ENCODE assay signal across 9 mouse cellular contexts in genomic region chr19:4425610-4426366, GRCm38 (mm10). TPM values are rescaled to one million over a fixed set of nuclear protein-coding genes. Genes with fewer than 3 reads are reported as not detected.
DNase-seq lines count a peak whose midpoint lies in the region; TF ChIP-seq lines count a peak whose summit lies in the region.
"Had no signal": no experiment of that assay in that cellular context is flagged by ENCODE, and none has a peak within 500 bp of the region (broad histone marks: within the 10 kb centered on the region; RNA-seq: fewer than 3 reads in every experiment).

No protein-coding gene starts in this region.

- no peak overlapping the region for H3K4me3 ChIP-seq in left cerebral cortex, adult 2 months
- no peak overlapping the region for H3K4me3 ChIP-seq in bone marrow macrophage, adult 2 months (ENCODE audit: insufficient read depth, low read length)
- H3K4me3 ChIP-seq: neural tube, embryonic 13.5 days had no signal

- intact Hi-C loops in left cerebral cortex, adult 2 months (cut with DNase I), result no loop called here

- TF ChIP-seq POLR2A in bone marrow macrophage, adult 2 months (IDR thresholded peaks at IDR 0.05; ENCODE audit: borderline replicate concordance, low read depth, low read length), result no peak

- H3K27ac ChIP-seq in left cerebral cortex, adult 2 months, result no peak overlapping the region
- H3K27ac ChIP-seq in bone marrow macrophage, adult 2 months (ENCODE audit: insufficient read depth, low read depth, low read length), result no peak overlapping the region
- H3K27ac ChIP-seq: neural tube, embryonic 13.5 days had no signal

- H3K27me3 ChIP-seq in splenic B cell, adult 2 months (ENCODE audit: control insufficient read depth, insufficient read depth, low read length, poor library complexity, severe bottlenecking), result no peaks in the 10 kb centered on the region
- H3K27me3 ChIP-seq: neural tube, embryonic 13.5 days had no signal

- peak; percentile 66 for DNase-seq in adrenal gland, postnatal 14 days
- DNase-seq in adrenal gland, adult 8-10 months, result no peak
- no peak for DNase-seq in left cerebral cortex, adult 2 months (ENCODE audit: extremely low spot score in 1 of 2, low spot score in 2 of 2)
- no peak for DNase-seq in left cerebral cortex, adult 11 months (ENCODE audit: low spot score)
- peak; percentile 67 for DNase-seq in kidney, postnatal 14 days
- DNase-seq in splenic B cell, adult 2 months (ENCODE audit: low read depth, low spot score), result peak; percentile 61
- DNase-seq in layer of hippocampus, adult 18-20 months (ENCODE audit: low spot score in 2 of 2), result no peak

- TF ChIP-seq CTCF in left cerebral cortex, adult 2 months (IDR thresholded peaks at IDR 0.05), result peak; percentile 61
- peak; percentile 72 for TF ChIP-seq CTCF in bone marrow macrophage, adult 2 months (IDR thresholded peaks at IDR 0.05; ENCODE audit: low read depth, low read length)

- H3K4me1 ChIP-seq in bone marrow macrophage, adult 2 months (ENCODE audit: control insufficient read depth, insufficient read depth, low read length), result peaks cover 24% of the 10 kb centered on the region
- H3K4me1 ChIP-seq: neural tube, embryonic 13.5 days had no signal

- no peaks in the 10 kb centered on the region for H3K36me3 ChIP-seq in splenic B cell, adult 2 months (ENCODE audit: control insufficient read depth, insufficient read depth, low read length, poor library complexity, severe bottlenecking)
- H3K36me3 ChIP-seq: neural tube, embryonic 13.5 days had no signal

RNA-seq across cellular contexts. Expression of gene Rhod, which starts 13.4 kb away (rescaled TPM):
- total RNA-seq in adrenal gland, postnatal 14 days (2021), result 14.1 and 17.3 TPM in 2 replicates
- total RNA-seq in adrenal gland, adult 8-10 months (2022), result 10 to 100 TPM; 29.8 to 48.0 (median 39.3) TPM
- 1 to 10 TPM in 1 of 2 experiments, under 1 TPM in 1; 0.75 to 1.2 TPM for total RNA-seq in left cerebral cortex, adult 2 months (2021)
- polyA plus RNA-seq in bone marrow macrophage, adult 2 months (2012; ENCODE audit: insufficient read depth, insufficient read length, missing spikeins), result 1.1 and 1.4 TPM in 2 replicates
- 1 to 10 TPM; 1.0 to 1.2 TPM for total RNA-seq in layer of hippocampus, adult 18-20 months (2021)

RNA-seq across cellular contexts. Expression of gene Kdm2a, which starts 27.7 kb away (rescaled TPM):
- 96.2 and 111 TPM in 2 replicates for total RNA-seq in adrenal gland, postnatal 14 days (2021)
- 100 to 1,000 TPM in 3 of 4 experiments, 10 to 100 TPM in 1; 88.6 to 150 (median 124) TPM for total RNA-seq in adrenal gland, adult 8-10 months (2022)
- 10 to 100 TPM; 73.2 to 92.3 TPM for total RNA-seq in left cerebral cortex, adult 2 months (2021)
- polyA plus RNA-seq in bone marrow macrophage, adult 2 months (2012; ENCODE audit: insufficient read depth, insufficient read length, missing spikeins), result 81.5 and 84.4 TPM in 2 replicates
- total RNA-seq in layer of hippocampus, adult 18-20 months (2021), result 10 to 100 TPM; 74.2 to 88.4 TPM

RNA-seq across cellular contexts. Expression of gene Syt12, which starts 51.5 kb away (rescaled TPM):
- total RNA-seq in adrenal gland, postnatal 14 days (2021), result 35.0 and 41.1 TPM in 2 replicates
- total RNA-seq in adrenal gland, adult 8-10 months (2022), result 10 to 100 TPM; 60.5 to 90.4 (median 73.7) TPM
- 10 to 100 TPM; 36.8 to 39.8 TPM for total RNA-seq in left cerebral cortex, adult 2 months (2021)
- polyA plus RNA-seq in bone marrow macrophage, adult 2 months (2012; ENCODE audit: insufficient read depth, insufficient read length, missing spikeins), result not detected in 2 replicates
- 10 to 100 TPM; 28.5 to 30.3 TPM for total RNA-seq in layer of hippocampus, adult 18-20 months (2021)

Comparison
In these comparisons a context has a peak if more than half of its experiments do, and no peak if none do; other contexts are left out.
1. DNase-seq: peak in adrenal gland, postnatal 14 days (single experiment), kidney, postnatal 14 days (single experiment) and splenic B cell, adult 2 months (single experiment); none in adrenal gland, adult 8-10 months (single experiment), left cerebral cortex, adult 2 months (0 of 2), left cerebral cortex, adult 11 months (single experiment) and layer of hippocampus, adult 18-20 months (0 of 2).